22 mouse cellular contexts compared by ENCODE assay signal in genomic region chr13:45547549-45547948, GRCm38 (mm10). TPM values are rescaled to one million over a fixed set of nuclear protein-coding genes. Genes with fewer than 3 reads are reported as not detected.
DNase-seq lines count a peak whose midpoint lies in the region; ATAC-seq and TF ChIP-seq lines count a peak whose summit lies in the region.
"Had no signal": no experiment of that assay in that cellular context is flagged by ENCODE, and none has a peak within 500 bp of the region (broad histone marks: within the 10 kb centered on the region; RNA-seq: fewer than 3 reads in every experiment).

No protein-coding gene starts in this region.

- TF ChIP-seq CTCF in lung, postnatal 0 days (IDR thresholded peaks at IDR 0.05) = no peak

- TF ChIP-seq EP300 in lung, postnatal 0 days (IDR thresholded peaks at IDR 0.05) = no peak

- H3K4me1 ChIP-seq in heart, embryonic 15.5 days (replicated peaks) = peaks cover 26% of the 10 kb centered on the region
- peaks cover 25% of the 10 kb centered on the region for H3K4me1 ChIP-seq in heart, embryonic 11.5 days (ENCODE audit: control insufficient read depth, insufficient read depth, low read length)
- peaks cover 66% of the 10 kb centered on the region for H3K4me1 ChIP-seq in liver, embryonic 13.5 days (replicated peaks)
- H3K4me1 ChIP-seq in lung, postnatal 0 days (ENCODE audit: insufficient read depth, low read depth, low read length) = no peaks in the 10 kb centered on the region
- H3K4me1 ChIP-seq: embryonic facial prominence, embryonic 12.5 days; forebrain, embryonic 13.5 days; hindbrain, embryonic 13.5 days; limb, embryonic 13.5 days; lung, embryonic 15.5 days had no signal

- no peak overlapping the region for H3K4me2 ChIP-seq in heart, embryonic 15.5 days
- no peak overlapping the region for H3K4me2 ChIP-seq in heart, embryonic 11.5 days
- peak overlapping the region; percentile 72 for H3K4me2 ChIP-seq in liver, embryonic 13.5 days
- H3K4me2 ChIP-seq in lung, postnatal 0 days (replicated peaks; ENCODE audit: low read depth, low read length) = no peak overlapping the region
- H3K4me2 ChIP-seq: embryonic facial prominence, embryonic 12.5 days; forebrain, embryonic 13.5 days; heart, embryonic 13.5 days; hindbrain, embryonic 13.5 days; limb, embryonic 13.5 days; lung, embryonic 15.5 days had no signal

- no peak overlapping the region for H3K9ac ChIP-seq in heart, embryonic 15.5 days
- H3K9ac ChIP-seq in heart, embryonic 11.5 days (ENCODE audit: low read depth, low read length) = no peak overlapping the region
- H3K9ac ChIP-seq in liver, embryonic 13.5 days = peak overlapping the region; percentile 77
- H3K9ac ChIP-seq in lung, postnatal 0 days (replicated peaks; ENCODE audit: low read depth) = no peak overlapping the region
- H3K9ac ChIP-seq: embryonic facial prominence, embryonic 12.5 days; forebrain, embryonic 13.5 days; hindbrain, embryonic 13.5 days; limb, embryonic 13.5 days; lung, embryonic 15.5 days had no signal

- peak overlapping the region; percentile 4; the same call in 1 of the 2 replicates for H3K27ac ChIP-seq in heart, embryonic 15.5 days
- H3K27ac ChIP-seq in heart, embryonic 11.5 days (ENCODE audit: low read depth, low read length) = no peak overlapping the region
- peak overlapping the region; percentile 95 for H3K27ac ChIP-seq in liver, embryonic 13.5 days
- no peak overlapping the region for H3K27ac ChIP-seq in lung, postnatal 0 days (ENCODE audit: low read length)
- H3K27ac ChIP-seq: embryonic facial prominence, embryonic 12.5 days; forebrain, embryonic 13.5 days; hindbrain, embryonic 13.5 days; limb, embryonic 13.5 days; lung, embryonic 15.5 days had no signal

- no peaks in the 10 kb centered on the region for H3K27me3 ChIP-seq in heart, embryonic 15.5 days
- H3K27me3 ChIP-seq in heart, embryonic 11.5 days (ENCODE audit: control insufficient read depth, insufficient read depth, low read length) = no peaks in the 10 kb centered on the region
- H3K27me3 ChIP-seq in liver, embryonic 13.5 days = no peaks in the 10 kb centered on the region
- no peaks in the 10 kb centered on the region for H3K27me3 ChIP-seq in lung, postnatal 0 days (replicated peaks; ENCODE audit: insufficient read depth, low read length)
- H3K27me3 ChIP-seq: embryonic facial prominence, embryonic 12.5 days; forebrain, embryonic 13.5 days; heart, embryonic 13.5 days; hindbrain, embryonic 13.5 days; limb, embryonic 13.5 days; lung, embryonic 15.5 days had no signal

- WGBS in heart, embryonic 15.5 days = 72% methylated on average over 5 of the region's 5 CpGs
- 69% methylated on average over 5 of the region's 5 CpGs for WGBS in heart, embryonic 11.5 days (ENCODE audit: insufficient replicate concordance)
- 27% methylated on average over 5 of the region's 5 CpGs for WGBS in liver, embryonic 13.5 days (ENCODE audit: insufficient replicate concordance)
- 77% methylated on average over 5 of the region's 5 CpGs for WGBS in lung, postnatal 0 days

- no peak for ATAC-seq in heart, embryonic 15.5 days (replicated peaks; ENCODE audit: insufficient number of reproducible peaks, insufficient read depth, low FRiP score, low read depth)
- no peak for ATAC-seq in heart, embryonic 11.5 days (replicated peaks; ENCODE audit: insufficient number of reproducible peaks, low FRiP score, low TSS enrichment)
- ATAC-seq in liver, embryonic 13.5 days (ENCODE audit: low read depth) = peak; percentile 39
- no peak for ATAC-seq in lung, postnatal 0 days
- ATAC-seq: forebrain, embryonic 13.5 days; inflammation-experienced regulatory T-cells, adult 6 months had no signal

- no peak overlapping the region for H3K4me3 ChIP-seq in heart, embryonic 15.5 days
- no peak overlapping the region for H3K4me3 ChIP-seq in heart, embryonic 11.5 days (ENCODE audit: low read depth, low read length)
- H3K4me3 ChIP-seq in liver, embryonic 13.5 days (replicated peaks) = peak overlapping the region; percentile 52
- H3K4me3 ChIP-seq in lung, postnatal 0 days (ENCODE audit: low read depth, low read length) = no peak overlapping the region
- H3K4me3 ChIP-seq: embryonic facial prominence, embryonic 12.5 days; forebrain, embryonic 13.5 days; heart, embryonic 13.5 days; hindbrain, embryonic 13.5 days; limb, embryonic 13.5 days; lung, embryonic 15.5 days had no signal

- peak; percentile 42 for DNase-seq in c-Kit-negative CD71-positive TER-119-positive erythroid progenitor cells, embryonic 14.5 days (ENCODE audit: low read depth, low spot score)
- peak; percentile 56 for DNase-seq in liver, embryonic 13.5 days
- DNase-seq in lung, postnatal 0 days (ENCODE audit: low spot score) = no peak
- DNase-seq in retina, embryonic 14.5 days (ENCODE audit: low spot score) = no peak
- no peak for DNase-seq in layer of hippocampus, postnatal 14 days (ENCODE audit: low spot score in 2 of 2)
- DNase-seq: adrenal gland, postnatal 36 days; cerebellum, adult 8-10 months; kidney, adult 18-20 months; kidney, postnatal 4 days; lung, postnatal 4 days; midbrain, embryonic 14.5 days; right cerebral cortex, postnatal 25 days; spleen, adult 18-20 months had no signal

- no peaks in the 10 kb centered on the region for H3K9me3 ChIP-seq in heart, embryonic 15.5 days (replicated peaks)
- H3K9me3 ChIP-seq in heart, embryonic 11.5 days (replicated peaks; ENCODE audit: control insufficient read depth, low read length) = no peaks in the 10 kb centered on the region
- no peaks in the 10 kb centered on the region for H3K9me3 ChIP-seq in liver, embryonic 13.5 days (replicated peaks)
- H3K9me3 ChIP-seq in lung, postnatal 0 days (ENCODE audit: low read length) = no peaks in the 10 kb centered on the region
- H3K9me3 ChIP-seq: embryonic facial prominence, embryonic 12.5 days; forebrain, embryonic 13.5 days; heart, embryonic 13.5 days; hindbrain, embryonic 13.5 days; limb, embryonic 13.5 days; lung, embryonic 15.5 days had no signal

- peaks cover 36% of the 10 kb centered on the region for H3K36me3 ChIP-seq in heart, embryonic 15.5 days
- H3K36me3 ChIP-seq in heart, embryonic 11.5 days (ENCODE audit: control insufficient read depth, insufficient read depth, low read length) = peaks cover 6% of the 10 kb centered on the region
- H3K36me3 ChIP-seq in liver, embryonic 13.5 days = peaks cover 82% of the 10 kb centered on the region
- H3K36me3 ChIP-seq in lung, postnatal 0 days (ENCODE audit: insufficient read depth, low read length) = no peaks in the 10 kb centered on the region
- H3K36me3 ChIP-seq: embryonic facial prominence, embryonic 12.5 days; limb, embryonic 13.5 days; lung, embryonic 15.5 days had no signal

RNA-seq across cellular contexts. Expression of gene Gmpr, which starts 40.3 kb away (rescaled TPM):
- 180 and 185 TPM in 2 replicates for polyA plus RNA-seq in heart, embryonic 15.5 days (2015; fragmentation: Nextera tagmentation; extraction: Ambion mirVana)
- polyA plus RNA-seq in heart, embryonic 11.5 days (2014; fragmentation: Nextera tagmentation; extraction: Ambion mirVana) = 176 and 191 TPM in 2 replicates
- 352 and 354 TPM in 2 replicates for polyA plus RNA-seq in liver, embryonic 13.5 days (2015; fragmentation: Nextera tagmentation; extraction: Ambion mirVana)
- polyA plus RNA-seq in lung, postnatal 0 days (2015; fragmentation: Nextera tagmentation; extraction: Ambion mirVana) = 23.8 and 26.0 TPM in 2 replicates
- 10 to 100 TPM; 60.1 to 60.7 TPM for total RNA-seq in layer of hippocampus, postnatal 14 days (2021)

Comparison
In these comparisons a context has a peak if more than half of its experiments do, and no peak if none do; other contexts are left out.
1. H3K27ac ChIP-seq: peak in heart, embryonic 15.5 days (single experiment) and liver, embryonic 13.5 days (single experiment); none in heart, embryonic 11.5 days (single experiment) and lung, postnatal 0 days (single experiment).
2. DNase-seq: peak in c-Kit-negative CD71-positive TER-119-positive erythroid progenitor cells, embryonic 14.5 days (single experiment) and liver, embryonic 13.5 days (single experiment); none in lung, postnatal 0 days (single experiment), retina, embryonic 14.5 days (single experiment) and layer of hippocampus, postnatal 14 days (0 of 2).